Mouse (Mus musculus): Measurements from ENCODE around the gene Iqschfp. TPM values are rescaled to one million over a fixed set of nuclear protein-coding genes. Genes with fewer than 3 reads are reported as not detected.
A peak's percentile ranks its signal among the peaks of the same experiment; 100 is the strongest.

The Iqschfp gene
- polyA plus RNA-seq, 1 experiment, result 1.2 TPM

GRCm38 (mm10) chr3:68421849-68422248 is 529.8 kb downstream of the Iqschfp start:
- Histone ChIP-seq H3K4me3 (replicated peaks; ENCODE audit: insufficient read depth, low read depth, low read length) (no peak overlapping the region), H3K4me1 (ENCODE audit: control insufficient read depth, insufficient read depth, low read length) (peaks cover 17% of the 10 kb centered on the region), H3K27ac (ENCODE audit: insufficient read depth, low read length) (no peak overlapping the region), H3K27me3 (ENCODE audit: control insufficient read depth, insufficient read depth, low read length) (no peaks in the 10 kb centered on the region)
- TF ChIP-seq POLR2A (IDR thresholded peaks at IDR 0.05; ENCODE audit: borderline replicate concordance, insufficient read depth, low read length) (no peak), CTCF (IDR thresholded peaks at IDR 0.05; ENCODE audit: borderline replicate concordance, insufficient read depth, low read depth, low read length) (no peak)
- peak; percentile 85 to 93 for DNase-seq
- WGBS, result 6% methylated on average over 2 of the region's 2 CpGs

GRCm38 (mm10) chr3:68428081-68428480 is 536.0 kb downstream of the Iqschfp start:
- TF ChIP-seq CTCF (IDR thresholded peaks at IDR 0.05; ENCODE audit: borderline replicate concordance, insufficient read depth, low read depth, low read length) (no peak), POLR2A (IDR thresholded peaks at IDR 0.05; ENCODE audit: borderline replicate concordance, insufficient read depth, low read length) (no peak)
- peak; percentile 27 to 67 for DNase-seq
- Histone ChIP-seq H3K4me3 (replicated peaks; ENCODE audit: insufficient read depth, low read depth, low read length) (no peak overlapping the region), H3K27me3 (ENCODE audit: control insufficient read depth, insufficient read depth, low read length) (no peaks in the 10 kb centered on the region; the same call in 1 of the 2 replicates), H3K27ac (ENCODE audit: insufficient read depth, low read length) (no peak overlapping the region), H3K4me1 (ENCODE audit: control insufficient read depth, insufficient read depth, low read length) (peaks cover 9% of the 10 kb centered on the region; the same call in 1 of the 2 replicates)
- WGBS, result 63% methylated on average over 5 of the region's 5 CpGs

- no peak for DNase-seq
- Histone ChIP-seq H3K4me1 (ENCODE audit: control insufficient read depth, insufficient read depth, low read length) (no peaks in the 10 kb centered on the region), H3K27ac (ENCODE audit: insufficient read depth, low read length) (no peak overlapping the region), H3K27me3 (ENCODE audit: control insufficient read depth, insufficient read depth, low read length) (no peaks in the 10 kb centered on the region; the same call in 1 of the 2 replicates), H3K4me3 (replicated peaks; ENCODE audit: insufficient read depth, low read depth, low read length) (no peak overlapping the region)
- no peak for TF ChIP-seq CTCF (IDR thresholded peaks at IDR 0.05; ENCODE audit: borderline replicate concordance, insufficient read depth, low read depth, low read length)
- no peak for TF ChIP-seq POLR2A (IDR thresholded peaks at IDR 0.05; ENCODE audit: borderline replicate concordance, insufficient read depth, low read length)
- WGBS, result 55% methylated on average over 7 of the region's 7 CpGs
Measured at GRCm38 (mm10) chr3:68434435-68434834, 542.4 kb downstream of the Iqschfp start.

DNA sequence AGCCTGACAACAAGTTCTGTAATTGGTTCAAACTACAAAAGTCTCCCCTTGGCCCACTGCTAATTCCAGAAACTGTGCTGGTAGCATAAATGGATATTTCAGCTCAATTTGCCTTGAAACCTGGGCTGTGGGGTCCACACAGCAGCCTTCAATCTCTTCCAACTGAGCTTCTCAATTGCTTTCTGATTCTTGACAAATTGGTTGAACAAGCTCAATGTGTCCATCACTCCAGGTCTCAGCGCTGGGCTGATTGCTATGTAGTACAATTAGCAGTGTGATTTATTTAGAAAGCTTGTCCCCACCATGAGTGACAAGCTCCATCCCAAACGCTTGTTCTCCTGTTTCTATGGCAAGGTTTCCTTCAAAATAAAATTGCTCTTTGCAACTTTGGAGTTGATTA is 542.9 kb downstream of the Iqschfp start:
- Histone ChIP-seq H3K27me3 (ENCODE audit: control insufficient read depth, insufficient read depth, low read length) (no peaks in the 10 kb centered on the region; the same call in 1 of the 2 replicates), H3K27ac (ENCODE audit: insufficient read depth, low read length) (no peak overlapping the region), H3K4me3 (replicated peaks; ENCODE audit: insufficient read depth, low read depth, low read length) (no peak overlapping the region), H3K4me1 (ENCODE audit: control insufficient read depth, insufficient read depth, low read length) (no peaks in the 10 kb centered on the region)
- WGBS, result 89% methylated on average over 2 of the region's 2 CpGs
- no peak for TF ChIP-seq CTCF (IDR thresholded peaks at IDR 0.05; ENCODE audit: borderline replicate concordance, insufficient read depth, low read depth, low read length)
- TF ChIP-seq POLR2A (IDR thresholded peaks at IDR 0.05; ENCODE audit: borderline replicate concordance, insufficient read depth, low read length), result no peak
- no peak for DNase-seq

DNA sequence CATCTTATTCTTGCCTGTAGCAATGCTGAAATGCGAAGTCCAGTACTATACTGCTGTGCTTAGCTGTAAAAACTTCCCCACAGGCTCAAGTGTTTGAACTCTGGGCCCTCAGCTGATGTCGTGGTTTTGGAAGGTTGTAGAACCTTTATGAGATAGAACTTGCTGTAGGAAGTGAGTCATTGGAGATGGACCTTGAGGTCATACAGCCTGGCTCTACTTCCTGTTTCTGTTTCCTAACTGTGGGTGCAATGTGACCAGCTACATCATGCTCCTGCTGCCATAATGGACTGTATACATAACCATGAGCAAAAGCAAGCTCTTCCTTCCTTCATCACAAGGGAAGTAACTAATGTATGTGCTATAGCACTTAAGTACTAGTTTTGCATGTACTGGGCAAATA is 556.4 kb downstream of the Iqschfp start:
- no peaks in the 10 kb centered on the region for H3K4me1 ChIP-seq (ENCODE audit: control insufficient read depth, insufficient read depth, low read length)
- 86% methylated on average over 2 of the region's 2 CpGs for WGBS
- H3K27me3 ChIP-seq (ENCODE audit: control insufficient read depth, insufficient read depth, low read length), result no peaks in the 10 kb centered on the region
- no peak overlapping the region for H3K27ac ChIP-seq (ENCODE audit: insufficient read depth, low read length)
- no peak for TF ChIP-seq CTCF (IDR thresholded peaks at IDR 0.05; ENCODE audit: borderline replicate concordance, insufficient read depth, low read depth, low read length)
- no peak for TF ChIP-seq POLR2A (IDR thresholded peaks at IDR 0.05; ENCODE audit: borderline replicate concordance, insufficient read depth, low read length)
- DNase-seq, result no peak
- H3K4me3 ChIP-seq (replicated peaks; ENCODE audit: insufficient read depth, low read depth, low read length), result no peak overlapping the region

DNA sequence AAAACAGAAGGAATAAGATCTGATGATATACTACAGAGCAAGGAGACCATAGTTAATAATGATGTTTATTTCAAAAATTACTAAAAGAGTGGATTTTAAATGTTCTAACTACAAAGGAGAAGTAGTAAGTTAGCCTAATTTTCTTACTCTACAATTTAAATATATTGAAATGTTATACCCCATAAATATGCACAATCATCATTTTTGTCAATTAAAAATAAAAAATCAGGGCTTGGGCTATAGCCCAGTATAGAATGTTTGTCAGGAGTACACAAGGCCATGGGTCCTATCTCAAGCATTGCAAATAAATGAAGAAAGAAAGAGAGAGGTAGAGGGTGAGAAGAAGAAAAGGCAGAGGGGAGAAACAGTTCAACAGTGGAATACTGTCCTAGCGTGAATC is 559.6 kb downstream of the Iqschfp start:
- 97% methylated on average over 1 of the region's 1 CpGs for WGBS
- Histone ChIP-seq H3K27ac (ENCODE audit: insufficient read depth, low read length) (no peak overlapping the region), H3K4me3 (replicated peaks; ENCODE audit: insufficient read depth, low read depth, low read length) (no peak overlapping the region), H3K27me3 (ENCODE audit: control insufficient read depth, insufficient read depth, low read length) (no peaks in the 10 kb centered on the region), H3K4me1 (ENCODE audit: control insufficient read depth, insufficient read depth, low read length) (no peaks in the 10 kb centered on the region)
- TF ChIP-seq CTCF (IDR thresholded peaks at IDR 0.05; ENCODE audit: borderline replicate concordance, insufficient read depth, low read depth, low read length), result no peak
- no peak for TF ChIP-seq POLR2A (IDR thresholded peaks at IDR 0.05; ENCODE audit: borderline replicate concordance, insufficient read depth, low read length)
- DNase-seq, result no peak

GRCm38 (mm10) chr3:68453266-68453665 is 561.2 kb downstream of the Iqschfp start:
- Histone ChIP-seq H3K27me3 (ENCODE audit: control insufficient read depth, insufficient read depth, low read length) (no peaks in the 10 kb centered on the region), H3K4me1 (ENCODE audit: control insufficient read depth, insufficient read depth, low read length) (no peaks in the 10 kb centered on the region), H3K27ac (ENCODE audit: insufficient read depth, low read length) (no peak overlapping the region), H3K4me3 (replicated peaks; ENCODE audit: insufficient read depth, low read depth, low read length) (no peak overlapping the region)
- TF ChIP-seq CTCF (IDR thresholded peaks at IDR 0.05; ENCODE audit: borderline replicate concordance, insufficient read depth, low read depth, low read length) (no peak), POLR2A (IDR thresholded peaks at IDR 0.05; ENCODE audit: borderline replicate concordance, insufficient read depth, low read length) (no peak)
- DNase-seq, result no peak
- WGBS, result 50% methylated on average over 5 of the region's 5 CpGs

- no peak for DNase-seq
- WGBS, result 79% methylated on average over 10 of the region's 10 CpGs
- TF ChIP-seq POLR2A (IDR thresholded peaks at IDR 0.05; ENCODE audit: borderline replicate concordance, insufficient read depth, low read length), result no peak
- TF ChIP-seq CTCF (IDR thresholded peaks at IDR 0.05; ENCODE audit: borderline replicate concordance, insufficient read depth, low read depth, low read length), result no peak
- Histone ChIP-seq H3K27me3 (ENCODE audit: control insufficient read depth, insufficient read depth, low read length) (no peaks in the 10 kb centered on the region), H3K4me3 (replicated peaks; ENCODE audit: insufficient read depth, low read depth, low read length) (no peak overlapping the region), H3K4me1 (ENCODE audit: control insufficient read depth, insufficient read depth, low read length) (no peaks in the 10 kb centered on the region), H3K27ac (ENCODE audit: insufficient read depth, low read length) (no peak overlapping the region)
Measured at GRCm38 (mm10) chr3:68453719-68454455, 561.9 kb downstream of the Iqschfp start.
